Mouse (Mus musculus) bone marrow macrophage, adult 2 months (primary cell): ENCODE data around the gene Afm.

Source experiments
- CTCF ChIP-seq: IDR thresholded peaks from 2 replicates; pipeline ENCODE4 v1.5.1; 2012; ENCODE audit warnings: low read depth, mild to moderate bottlenecking, low read length, moderate library complexity
- POLR2A ChIP-seq: IDR thresholded peaks from 2 replicates; pipeline ENCODE4 v1.6.1; 2012; ENCODE audit warnings: mild to moderate bottlenecking, low read depth, low read length, borderline replicate concordance

- TF ChIP-seq CTCF (no peak), POLR2A (no peak)
Measured at GRCm38 (mm10) chr5:90571216-90571615, 52.5 kb downstream of the Afm start.
